Mouse (Mus musculus) right cerebral cortex, postnatal 10 days (tissue): ENCODE measurements around the gene Itfg2.
A peak's percentile ranks its signal among the peaks of the same experiment; 100 is the strongest.
"Not testable (repeated sequence)": the region's sequence is repeated elsewhere in the genome, so short reads cannot be mapped to it uniquely, and the experiment has no call there.

Source experiments
- DNase-seq, 2 experiments: peaks; one replicate each; pipeline ENCODE4 v3.0.0; 2021; ENCODE audit warnings: low spot score in 2 of 2

Gene Itfg2

DNA sequence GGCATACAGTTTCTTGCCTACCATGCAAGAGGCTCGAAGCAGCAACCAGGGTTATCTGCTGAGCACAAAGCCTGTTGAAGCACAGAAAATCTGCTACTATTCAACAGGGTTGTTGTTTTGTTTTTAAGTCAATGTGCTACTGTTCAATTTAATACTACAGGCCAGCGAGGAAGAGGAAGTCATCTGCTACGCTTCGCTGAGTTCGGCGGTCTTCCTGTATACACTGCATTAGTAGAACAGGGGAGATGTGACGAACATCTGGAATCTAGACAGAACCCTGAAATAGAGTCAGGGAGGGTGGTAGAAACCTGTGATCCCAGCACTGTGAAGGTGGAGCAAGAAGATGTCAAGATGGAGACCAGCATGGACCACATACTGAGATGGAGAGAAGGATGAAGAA, 41.0 kb downstream of the Itfg2 start:
- no peak for DNase-seq

- DNase-seq: no peak
Observed at GRCm38 (mm10) chr6:128381254-128381653, 43.5 kb downstream of the Itfg2 start.

DNA sequence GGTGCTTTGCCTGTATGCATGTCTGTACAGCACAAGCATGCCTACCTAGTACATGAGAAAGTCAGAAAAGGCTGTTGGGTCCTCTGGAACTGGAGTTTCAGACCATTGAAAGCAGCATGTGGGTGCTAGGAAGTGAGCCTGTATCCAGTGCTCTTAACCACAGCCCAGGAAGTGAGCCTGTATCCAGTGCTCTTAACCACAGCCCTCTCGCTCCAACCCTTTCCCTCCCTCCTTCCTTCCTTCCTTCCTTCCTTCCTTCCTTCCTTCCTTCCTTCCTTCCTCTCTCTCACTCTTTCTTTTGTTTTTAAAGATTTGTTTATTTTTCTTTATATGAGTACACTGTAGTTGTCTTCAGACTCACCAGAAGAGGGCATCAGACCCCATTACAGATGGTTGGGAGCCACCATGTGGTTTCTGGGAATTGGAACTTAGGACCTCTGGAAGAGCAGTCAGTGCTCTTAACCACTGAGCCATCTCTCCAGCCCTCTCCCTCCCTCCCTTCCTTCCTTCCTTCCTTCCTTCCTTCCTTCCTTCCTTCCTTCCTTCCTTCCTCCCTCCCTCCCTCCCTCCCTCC, 44.0 kb downstream of the Itfg2 start:
- not testable (repeated sequence) for DNase-seq

GRCm38 (mm10) chr6:128379636-128380035, 45.1 kb downstream of the Itfg2 start:
- DNase-seq: no peak

GRCm38 (mm10) chr6:128376371-128377085, 48.2 kb downstream of the Itfg2 start:
- no peak for DNase-seq

- peak in 1 of 2 experiments; percentile 57 for DNase-seq
Observed at GRCm38 (mm10) chr6:128375192-128375591, 49.5 kb downstream of the Itfg2 start, which contains the start of the genes Tex52 and Gm44596. Tex52 (plus strand) TSS chr6:128375456. Gm44596 (plus strand) TSS chr6:128375503.

DNA sequence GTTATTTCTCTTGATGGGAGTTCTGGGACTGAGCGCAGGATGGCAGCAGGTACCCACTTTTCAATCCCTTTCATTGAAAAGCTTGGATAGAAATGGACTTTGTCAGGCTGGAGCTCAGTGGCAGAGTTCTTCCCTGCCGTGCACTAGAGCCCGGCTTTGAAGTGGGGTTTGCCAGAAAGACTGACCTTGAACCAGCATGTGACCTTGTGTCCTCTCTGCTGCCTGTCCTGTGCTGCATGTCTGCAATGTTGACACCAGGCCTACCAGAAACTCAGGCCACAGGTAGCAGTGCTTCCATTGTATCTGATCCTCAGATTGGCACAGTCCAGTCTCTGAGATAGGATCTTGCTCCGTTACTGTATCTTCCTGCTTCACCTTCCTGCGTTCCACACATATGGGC, 54.7 kb downstream of the Itfg2 start:
- DNase-seq: no peak

DNA sequence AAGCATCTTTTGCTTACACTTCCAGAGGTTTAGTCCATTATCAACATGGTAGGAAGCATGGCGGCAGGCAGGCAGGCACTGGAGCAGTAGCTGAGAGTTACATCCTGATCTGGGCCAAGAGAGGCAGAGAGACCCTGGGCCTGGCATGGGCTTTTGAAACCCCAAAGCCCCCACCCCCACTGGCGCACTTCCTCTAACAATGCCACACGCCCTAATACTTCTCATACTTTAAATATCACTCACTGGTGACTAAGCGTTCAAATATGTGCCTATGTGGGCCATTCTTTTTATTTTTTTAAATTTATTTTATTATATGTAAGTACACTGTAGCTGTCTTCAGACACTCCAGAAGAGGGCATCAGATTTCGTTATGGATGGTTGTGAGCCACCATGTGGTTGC, 58.3 kb downstream of the Itfg2 start:
- DNase-seq: no peak

DNA sequence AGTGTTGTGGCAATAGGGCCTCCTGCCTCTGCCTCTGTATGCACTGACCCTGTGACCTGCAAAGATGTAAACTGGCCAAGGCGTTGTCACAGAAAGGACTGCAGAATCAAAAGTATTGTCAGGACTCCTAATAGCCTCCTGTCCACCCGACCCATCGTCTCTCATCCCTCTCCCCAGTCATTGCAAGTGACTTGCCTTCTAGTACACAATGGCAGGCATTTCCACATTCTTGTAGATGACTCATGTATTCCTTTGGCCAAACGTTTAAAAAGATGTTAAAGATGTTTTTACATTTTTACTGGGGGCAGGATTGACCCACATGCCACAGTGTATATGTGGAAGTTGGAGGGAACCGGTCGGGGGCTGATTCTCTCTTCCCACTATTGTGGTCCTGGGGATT, 60.0 kb downstream of the Itfg2 start:
- no peak for DNase-seq

DNA sequence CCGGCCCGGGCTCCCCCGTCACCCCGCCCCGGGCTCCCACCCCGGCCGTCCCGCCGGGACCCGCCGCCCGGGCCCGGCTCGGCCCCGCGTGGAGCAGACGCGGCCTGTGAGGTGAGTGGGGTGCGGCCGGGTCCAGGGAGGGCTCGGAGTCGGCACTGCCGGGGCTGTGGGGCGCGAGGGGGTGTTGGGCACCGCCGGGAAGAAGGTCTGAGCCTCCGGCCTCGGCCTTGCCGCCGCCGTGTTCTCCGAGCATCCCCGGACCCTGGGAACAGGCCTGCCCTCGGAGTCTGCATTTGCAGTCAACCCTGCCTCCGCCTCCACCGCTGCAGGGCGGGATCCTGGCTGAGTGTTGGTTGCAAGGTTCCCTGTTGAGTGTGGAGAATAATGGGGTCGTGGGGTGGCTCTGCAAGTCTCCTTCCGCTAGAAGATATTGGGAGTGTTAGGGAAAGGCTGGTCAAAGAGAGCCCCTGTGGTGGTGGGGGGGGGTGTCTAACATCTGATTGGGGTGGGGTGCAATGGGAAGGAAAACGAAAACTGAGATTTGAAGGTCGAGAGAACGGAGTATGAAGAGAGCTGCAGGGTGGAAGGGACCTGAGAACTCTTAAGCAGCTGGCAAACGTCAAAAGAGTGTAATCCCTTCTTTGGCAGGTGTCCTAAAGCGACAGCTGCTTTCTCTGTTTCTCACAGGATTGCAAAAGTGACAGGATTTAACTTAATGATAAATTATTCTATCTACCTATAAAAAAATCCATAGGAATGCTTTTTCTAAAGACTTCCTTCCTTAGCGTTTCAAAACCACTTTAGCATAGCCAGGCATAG, 61.5 kb downstream of the Itfg2 start:
- DNase-seq: no peak

GRCm38 (mm10) chr6:128362381-128363006, 62.2 kb downstream of the Itfg2 start, which contains the start of the genes Rhno1 and Foxm1:
Rhno1 (minus strand) TSS chr6:128362911.
Foxm1 (plus strand) TSS chr6:128362967.
- peak; percentile 88 to 91 for DNase-seq

- DNase-seq: no peak
Observed at GRCm38 (mm10) chr6:128361901-128362300, 62.8 kb downstream of the Itfg2 start.
